8 mouse cellular contexts compared by ENCODE assay signal in the genomic region with DNA sequence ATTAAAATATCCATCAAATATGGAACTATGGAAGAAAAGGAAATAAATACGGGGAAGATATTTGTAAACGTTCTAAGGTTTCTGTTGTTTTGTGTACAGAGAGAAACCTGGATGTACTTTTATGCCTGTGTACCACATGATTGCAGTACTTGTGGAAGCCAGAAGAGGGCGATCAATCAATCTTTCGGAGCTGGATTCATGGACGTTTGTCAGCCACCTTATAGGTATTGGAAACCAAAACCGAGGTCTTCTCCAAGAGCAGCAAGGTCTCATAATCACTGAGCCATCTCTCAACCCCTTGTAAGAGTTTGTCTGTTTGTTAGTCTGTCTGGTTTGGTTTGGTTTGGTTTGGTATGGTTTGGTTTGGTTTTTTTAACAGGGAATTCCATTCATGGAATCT.
A peak's percentile ranks its signal among the peaks of the same experiment; 100 is the strongest.
DNase-seq lines count a peak whose midpoint lies in the region; ATAC-seq and TF ChIP-seq lines count a peak whose summit lies in the region.

No protein-coding gene starts in this region.

- WGBS in heart, adult 2 months: 48% methylated on average over 6 of the region's 6 CpGs
- 43% methylated on average over 6 of the region's 6 CpGs for WGBS in heart, embryonic 10.5 days
- 48% methylated on average over 6 of the region's 6 CpGs for WGBS in intestine, embryonic 16.5 days

- no peak overlapping the region for H3K4me3 ChIP-seq in heart, adult 2 months
- H3K4me3 ChIP-seq in heart, embryonic 10.5 days: no peak overlapping the region
- no peak overlapping the region for H3K4me3 ChIP-seq in intestine, embryonic 16.5 days (ENCODE audit: low read length)

- no peak for ATAC-seq in intestine, embryonic 16.5 days

- no peak for TF ChIP-seq POLR2A in heart, adult 2 months (IDR thresholded peaks at IDR 0.05; ENCODE audit: insufficient read depth, low read depth, low read length)

- no peak overlapping the region for H3K27ac ChIP-seq in heart, adult 2 months
- H3K27ac ChIP-seq in heart, embryonic 10.5 days: no peak overlapping the region
- H3K27ac ChIP-seq in intestine, embryonic 16.5 days (ENCODE audit: low read length): no peak overlapping the region

- TF ChIP-seq CTCF in heart, adult 2 months (IDR thresholded peaks at IDR 0.05): peak; percentile 77

- H3K9me3 ChIP-seq in heart, embryonic 10.5 days: no peaks in the 10 kb centered on the region
- no peaks in the 10 kb centered on the region for H3K9me3 ChIP-seq in intestine, embryonic 16.5 days (ENCODE audit: control insufficient read depth, low read length)

- TF ChIP-seq EP300 in heart, adult 2 months (IDR thresholded peaks at IDR 0.05; ENCODE audit: insufficient read depth, low read depth, low read length): no peak

- no peak for DNase-seq in heart, adult 2 months
- DNase-seq in heart, embryonic 10.5 days (ENCODE audit: low spot score): no peak
- DNase-seq in 416B (ENCODE audit: low read depth) (peak; percentile 63), NIH3T3 (ENCODE audit: low read depth) (peak; percentile 70)
- peak; percentile 26 to 73 for DNase-seq in kidney, adult 8-10 months
- DNase-seq in thymus, postnatal 10 days (ENCODE audit: low spot score in 2 of 2): peak; percentile 4 to 37
- DNase-seq in left cerebral cortex, adult 9 months (ENCODE audit: low spot score in 2 of 2): no peak

- no peaks in the 10 kb centered on the region for H3K79me2 ChIP-seq in heart, adult 2 months (replicated peaks; ENCODE audit: control insufficient read depth, insufficient read depth, low read length)

- H3K9ac ChIP-seq in heart, adult 2 months (ENCODE audit: low read depth, low read length): no peak overlapping the region
- no peak overlapping the region for H3K9ac ChIP-seq in intestine, embryonic 16.5 days (ENCODE audit: low read depth, low read length)

- no peak overlapping the region for H3K4me2 ChIP-seq in intestine, embryonic 16.5 days (ENCODE audit: low read depth, low read length)

- H3K27me3 ChIP-seq in heart, adult 2 months (ENCODE audit: control insufficient read depth, insufficient read depth, low read length): no peaks in the 10 kb centered on the region
- H3K27me3 ChIP-seq in heart, embryonic 10.5 days (ENCODE audit: insufficient read depth, poor library complexity, severe bottlenecking): no peaks in the 10 kb centered on the region
- no peaks in the 10 kb centered on the region for H3K27me3 ChIP-seq in intestine, embryonic 16.5 days (replicated peaks; ENCODE audit: control insufficient read depth, insufficient read depth, low read length)

- no peaks in the 10 kb centered on the region for H3K36me3 ChIP-seq in heart, adult 2 months (ENCODE audit: control insufficient read depth, insufficient read depth, low read length)
- no peaks in the 10 kb centered on the region for H3K36me3 ChIP-seq in heart, embryonic 10.5 days
- no peaks in the 10 kb centered on the region for H3K36me3 ChIP-seq in intestine, embryonic 16.5 days (ENCODE audit: control insufficient read depth, insufficient read depth, low read length)

- intact Hi-C loops in heart, adult 2 months (cut with DNase I): loop anchor here (5.0 kb wide), 1 partner anchor 102 kb away; no protein-coding TSS in a partner anchor

- no peaks in the 10 kb centered on the region for H3K4me1 ChIP-seq in heart, adult 2 months (ENCODE audit: control insufficient read depth, insufficient read depth, low read length)
- H3K4me1 ChIP-seq in heart, embryonic 10.5 days: no peaks in the 10 kb centered on the region
- H3K4me1 ChIP-seq in intestine, embryonic 16.5 days (ENCODE audit: control insufficient read depth, insufficient read depth, low read length): no peaks in the 10 kb centered on the region

Comparison
In these comparisons a context has a peak if more than half of its experiments do, and no peak if none do; other contexts are left out.
1. DNase-seq: peak in 416B (single experiment), NIH3T3 (single experiment), kidney, adult 8-10 months (2 of 2) and thymus, postnatal 10 days (2 of 2); none in heart, adult 2 months (0 of 2), heart, embryonic 10.5 days (single experiment) and left cerebral cortex, adult 9 months (0 of 2).